Mouse (Mus musculus): ENCODE data around the gene Ubiad1.

The Ubiad1 gene

DNA sequence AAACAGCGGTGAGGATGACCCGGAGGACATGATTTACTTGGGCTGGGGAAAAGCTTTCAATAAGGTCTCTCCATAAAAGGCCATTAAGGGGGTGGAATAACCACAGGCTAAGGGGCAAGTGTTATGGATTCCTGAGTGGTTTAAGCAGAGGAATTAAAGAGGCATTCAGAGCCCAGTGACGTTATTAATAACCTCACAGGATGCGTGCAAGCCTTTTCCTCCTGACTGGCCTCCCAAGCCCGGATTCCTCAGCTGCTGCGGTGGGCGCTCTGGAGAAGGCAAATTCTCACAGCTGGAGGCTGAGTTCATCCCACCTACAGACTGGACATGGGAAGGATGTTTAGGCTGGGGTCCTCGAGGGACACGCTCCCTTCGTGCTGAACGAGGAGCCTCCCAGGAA, 39.8 kb downstream of the Ubiad1 start:
- DNase-seq (ENCODE audit: low spot score): peak; percentile 60

DNA sequence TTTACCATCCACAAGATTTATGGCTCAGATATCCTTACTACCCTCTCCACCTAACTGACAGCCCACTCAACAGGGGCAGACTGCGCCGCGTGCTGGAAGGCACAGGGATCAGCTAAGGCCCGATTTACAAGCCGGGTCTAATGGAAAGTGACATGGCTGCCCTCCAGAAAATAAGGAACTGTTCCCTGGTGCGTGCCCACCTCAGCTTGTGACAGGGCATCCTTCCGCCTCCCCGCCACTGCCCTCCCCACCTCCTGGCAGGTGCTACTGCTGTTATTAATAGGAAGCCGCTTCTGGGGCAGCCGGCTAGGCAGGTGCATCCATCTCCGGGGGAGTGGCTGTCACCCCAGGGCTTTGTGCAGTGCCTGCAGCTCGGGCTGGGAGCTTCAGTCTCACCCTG, 41.2 kb downstream of the Ubiad1 start:
- no peak for DNase-seq (ENCODE audit: low spot score)

DNA sequence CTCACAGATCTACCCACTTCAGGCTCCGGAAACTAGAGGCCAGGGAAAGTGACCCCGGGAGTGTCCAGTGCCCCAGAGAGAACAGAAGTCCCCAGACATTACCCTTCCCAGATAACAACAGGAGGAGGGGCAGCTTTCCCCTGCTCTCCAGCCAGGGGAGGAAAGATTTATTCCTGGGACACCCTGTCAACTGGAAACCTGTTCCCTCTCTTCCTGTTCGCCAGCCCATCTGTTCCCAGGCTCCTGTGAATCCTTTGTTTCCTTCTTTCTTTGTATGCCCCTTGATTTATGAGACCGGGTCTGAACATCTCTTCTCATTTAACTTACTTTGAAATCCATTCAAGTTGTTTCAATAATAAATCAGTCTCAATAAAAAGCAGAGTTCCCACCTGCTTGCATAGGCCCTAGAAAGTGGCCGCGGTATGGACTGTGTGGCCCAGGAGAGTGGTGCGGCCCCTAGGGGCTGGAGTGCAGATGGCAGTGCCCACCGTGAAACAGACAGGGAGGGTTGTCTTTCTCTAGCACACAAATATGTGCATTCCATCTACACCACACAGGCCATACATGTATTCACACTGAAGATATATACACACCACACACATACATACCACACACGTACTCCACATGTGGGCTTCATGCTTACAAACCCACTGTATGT, 45.0 kb downstream of the Ubiad1 start:
- peak; percentile 76 for DNase-seq (ENCODE audit: low spot score)

DNA sequence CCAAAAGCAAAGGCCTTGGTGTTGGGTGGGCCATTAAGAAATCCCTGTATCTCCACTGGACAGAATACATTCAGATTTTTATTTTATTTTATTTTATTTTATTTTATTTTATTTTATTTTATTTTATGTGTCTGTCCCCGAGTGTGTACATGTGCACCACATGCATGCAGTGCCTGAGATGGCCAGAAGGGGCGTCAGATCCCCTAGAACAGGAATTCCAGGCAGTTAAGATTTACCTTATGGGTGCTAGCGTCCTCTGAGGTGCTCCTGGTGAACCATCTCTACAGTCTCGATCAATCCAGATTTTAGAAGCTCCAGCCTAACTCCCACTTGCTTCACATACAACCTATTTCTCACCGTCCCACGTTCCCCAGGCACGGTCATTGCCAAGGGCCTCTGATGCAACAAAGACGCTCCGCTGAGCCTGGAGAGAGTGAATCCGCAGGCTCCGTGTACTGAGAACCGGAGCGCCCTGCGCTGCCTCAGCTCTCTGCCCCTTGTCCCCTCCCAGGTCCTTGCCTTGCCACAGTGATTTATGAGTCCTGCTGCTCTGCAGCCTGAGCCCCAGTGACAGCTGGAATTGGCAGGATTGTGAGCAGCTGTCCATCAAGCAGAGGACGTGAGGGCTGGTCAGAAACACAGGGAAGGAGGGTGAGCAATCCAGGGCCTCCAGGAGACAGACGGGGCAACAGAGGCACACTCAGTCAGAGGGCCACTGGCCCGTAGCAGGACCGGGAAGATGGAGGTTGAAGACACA, 46.9 kb downstream of the Ubiad1 start:
- peak; percentile 59 for DNase-seq (ENCODE audit: low spot score)

DNA sequence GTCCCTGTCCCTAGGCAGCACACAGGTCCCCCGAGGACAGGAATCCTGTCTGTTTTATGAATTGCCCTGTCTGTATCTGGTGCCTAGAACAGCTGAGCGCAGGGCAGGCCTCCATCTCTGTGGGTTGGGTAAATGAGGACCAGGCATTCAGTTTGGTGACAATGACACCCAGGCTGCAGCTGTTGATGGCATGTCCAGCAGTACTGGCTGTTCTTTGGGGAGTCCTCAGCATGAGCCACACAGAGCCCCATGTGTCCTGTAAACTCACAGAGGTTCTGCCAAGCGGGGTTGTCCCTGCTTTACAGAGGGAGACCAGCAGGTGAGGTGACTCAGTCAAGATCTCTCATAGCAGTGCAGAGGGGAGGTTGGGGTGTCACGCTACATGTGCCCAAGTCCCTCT, 47.5 kb downstream of the Ubiad1 start:
- DNase-seq (ENCODE audit: low spot score): no peak

DNA sequence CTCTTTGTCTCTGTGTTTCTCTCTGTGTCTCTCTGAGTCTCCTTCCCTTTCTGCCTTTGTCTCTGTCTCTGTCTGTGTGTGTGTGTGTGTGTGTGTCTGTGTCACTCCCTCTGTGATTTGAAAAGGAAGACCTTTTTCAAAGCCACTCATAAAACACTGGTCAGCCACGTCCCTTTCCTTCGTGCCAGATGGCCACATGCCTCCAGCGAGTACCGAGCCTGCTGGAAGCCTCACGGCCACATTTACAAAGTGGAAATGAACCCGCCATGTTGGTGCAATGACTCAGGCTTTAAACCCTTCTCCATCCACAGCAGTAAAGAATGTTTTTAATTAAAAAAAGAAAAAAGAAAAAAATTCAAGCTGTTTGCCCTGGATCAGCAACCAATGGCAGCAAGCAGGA, 48.7 kb downstream of the Ubiad1 start:
- DNase-seq (ENCODE audit: low spot score): no peak

DNA sequence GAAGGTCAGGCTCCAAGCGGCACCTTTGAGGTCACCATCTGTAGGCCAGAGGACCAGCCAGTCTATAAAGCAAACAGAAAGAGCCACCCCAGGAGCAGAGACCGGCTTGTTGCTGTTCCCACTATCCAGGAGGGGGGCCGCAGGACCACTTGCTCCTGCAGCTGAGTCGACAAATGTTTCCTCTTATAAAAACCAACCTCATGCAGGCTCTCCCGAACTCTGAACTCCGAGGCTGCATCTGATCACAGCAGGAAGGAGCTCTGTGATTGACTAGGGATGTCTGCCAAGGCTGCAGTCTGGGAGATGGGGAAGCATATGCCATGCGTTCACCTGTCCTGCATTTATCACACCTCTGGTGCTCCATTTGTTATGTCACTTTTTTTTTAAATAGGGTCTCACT, 49.4 kb downstream of the Ubiad1 start:
- no peak for DNase-seq (ENCODE audit: low spot score)

DNA sequence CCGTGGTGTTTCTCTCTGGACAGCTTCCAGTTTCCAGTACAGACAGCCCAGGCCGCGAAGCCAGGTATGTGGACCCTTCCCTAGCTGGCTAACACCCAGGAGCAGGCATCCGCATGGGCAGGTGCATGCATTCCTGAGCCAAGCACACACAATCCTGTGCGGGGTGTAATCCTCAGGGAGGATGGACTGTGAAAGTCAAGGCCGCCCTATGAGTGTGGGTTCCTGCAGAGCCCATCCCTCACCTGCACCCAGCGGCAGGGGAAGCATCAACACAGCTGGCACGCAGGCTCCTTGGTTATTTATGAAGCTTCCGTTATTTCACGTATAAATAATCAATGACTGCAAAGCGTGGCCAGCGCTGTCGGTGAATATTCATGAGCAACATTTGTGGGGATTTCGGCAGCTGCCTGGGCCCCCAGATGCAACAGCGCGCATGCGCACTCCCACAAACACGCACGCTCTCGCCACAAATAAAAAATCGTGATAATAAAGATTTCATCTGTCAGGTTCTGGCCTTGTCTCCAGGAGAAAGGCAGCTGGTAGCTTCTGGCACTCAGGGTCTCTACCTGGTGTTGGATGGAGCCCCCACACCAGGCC, 52.8 kb downstream of the Ubiad1 start:
- DNase-seq (ENCODE audit: low spot score): no peak

DNA sequence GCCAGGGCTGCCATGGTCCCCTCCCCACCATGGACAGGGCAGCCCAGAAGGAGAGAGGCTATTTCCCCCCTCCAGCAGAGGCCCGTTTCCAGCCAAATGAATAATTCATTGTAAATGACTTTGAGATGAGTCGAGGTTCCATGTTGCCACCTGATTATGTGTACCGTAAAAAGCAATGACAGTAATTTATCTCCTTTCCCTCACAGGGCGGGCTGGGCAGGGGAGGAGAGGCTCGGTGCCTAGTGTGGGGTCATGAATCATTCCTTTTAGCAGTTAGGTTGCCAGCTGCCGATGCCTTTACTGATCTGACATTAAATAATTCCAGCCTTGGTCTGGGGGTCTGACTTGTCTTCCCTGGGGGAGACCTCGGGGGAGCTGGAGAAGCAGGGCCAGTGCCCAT, 54.9 kb downstream of the Ubiad1 start:
- DNase-seq (ENCODE audit: low spot score): no peak

DNA sequence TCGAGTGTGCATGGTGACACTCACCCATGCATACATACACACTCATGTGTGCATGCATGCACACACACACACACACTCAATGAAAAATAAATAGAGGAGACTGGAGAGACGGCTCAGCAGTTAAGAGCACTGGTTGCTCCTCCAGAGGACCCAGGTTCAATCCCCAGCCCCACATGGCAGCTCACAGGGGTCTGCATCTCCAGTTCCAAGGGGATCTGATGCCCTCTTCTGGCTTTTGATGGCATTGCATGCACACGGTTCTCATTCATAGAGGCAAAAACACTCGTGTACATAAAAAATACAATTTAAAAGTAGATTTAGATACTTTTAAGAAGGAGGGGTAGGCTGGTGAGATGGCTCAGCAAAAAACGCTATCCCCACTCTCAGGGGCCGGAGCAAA, 55.5 kb downstream of the Ubiad1 start:
- DNase-seq (ENCODE audit: low spot score): no peak

DNA sequence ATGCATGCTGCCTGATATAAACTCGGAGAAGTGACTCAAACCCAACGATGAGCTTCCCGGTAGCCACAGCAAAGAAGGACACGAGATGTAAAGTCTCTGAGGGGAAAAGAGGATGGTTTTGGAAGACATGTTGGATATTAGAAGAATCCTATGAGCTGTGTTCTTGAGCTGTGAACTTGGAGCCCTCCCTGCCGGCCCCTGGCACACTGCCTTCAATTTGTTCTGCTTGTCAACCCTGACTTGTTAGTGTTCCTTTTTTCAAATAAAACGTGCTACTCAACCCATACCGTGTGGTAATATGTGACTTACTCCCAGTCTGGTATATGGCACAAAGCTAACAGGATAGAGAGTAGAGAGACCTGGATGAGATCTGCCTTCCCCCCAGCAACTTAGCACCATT, 59.3 kb downstream of the Ubiad1 start:
- no peak for DNase-seq (ENCODE audit: low spot score)
